8 mouse cellular contexts compared by ENCODE assay signal in genomic region chr4:133240490-133240921, GRCm38 (mm10). TPM values are rescaled to one million over a fixed set of nuclear protein-coding genes. Genes with fewer than 3 reads are reported as not detected.
DNase-seq lines count a peak whose midpoint lies in the region; ATAC-seq and TF ChIP-seq lines count a peak whose summit lies in the region.

Map3k6 (plus strand) TSS chr4:133240818.

- no peak within 1 kb of the TSS for H3K27ac ChIP-seq in forebrain, embryonic 14.5 days (ENCODE audit: low read depth, low read length)
- H3K27ac ChIP-seq in hindbrain, embryonic 10.5 days = peak within 1 kb of the TSS; percentile 86
- 0 out of 2 replicates have a peak within 1 kb of the TSS, but pooled peaks have one; percentile 35 for H3K27ac ChIP-seq in limb, embryonic 14.5 days (replicated peaks; ENCODE audit: low read depth, low read length)
- H3K27ac ChIP-seq in midbrain, embryonic 14.5 days (replicated peaks; ENCODE audit: low read depth, low read length) = no peak within 1 kb of the TSS

- peak within 1 kb of the TSS; percentile 59 for H3K9ac ChIP-seq in forebrain, embryonic 14.5 days (ENCODE audit: low read length)
- peak within 1 kb of the TSS; percentile 69 for H3K9ac ChIP-seq in limb, embryonic 14.5 days (ENCODE audit: low read depth, low read length, severe bottlenecking)
- peak within 1 kb of the TSS; percentile 52; the same call in 1 of the 2 replicates for H3K9ac ChIP-seq in midbrain, embryonic 14.5 days (replicated peaks; ENCODE audit: low read length)

- H3K4me1 ChIP-seq in G1E (ENCODE audit: insufficient read depth, low read depth, low read length) = peaks cover 81% of the 10 kb centered on the region
- no peaks in the 10 kb centered on the region for H3K4me1 ChIP-seq in forebrain, embryonic 14.5 days (ENCODE audit: control insufficient read depth, insufficient read depth, low read length)
- H3K4me1 ChIP-seq in hindbrain, embryonic 10.5 days (replicated peaks) = peaks cover 38% of the 10 kb centered on the region
- peaks cover 8% of the 10 kb centered on the region for H3K4me1 ChIP-seq in limb, embryonic 14.5 days (ENCODE audit: control insufficient read depth, insufficient read depth, low read length)
- no peaks in the 10 kb centered on the region for H3K4me1 ChIP-seq in midbrain, embryonic 14.5 days (ENCODE audit: control insufficient read depth, insufficient read depth, low read length)

- H3K27me3 ChIP-seq in G1E (ENCODE audit: insufficient read depth, low read length) = no peaks in the 10 kb centered on the region
- H3K27me3 ChIP-seq in forebrain, embryonic 14.5 days (replicated peaks; ENCODE audit: control insufficient read depth, insufficient read depth, low read length) = peaks cover 42% of the 10 kb centered on the region
- peaks cover 92% of the 10 kb centered on the region for H3K27me3 ChIP-seq in hindbrain, embryonic 10.5 days (ENCODE audit: insufficient read depth, poor library complexity, severe bottlenecking)
- peaks cover 6% of the 10 kb centered on the region; the same call in 1 of the 2 replicates for H3K27me3 ChIP-seq in limb, embryonic 14.5 days (ENCODE audit: control insufficient read depth, insufficient read depth, low read length)
- H3K27me3 ChIP-seq in midbrain, embryonic 14.5 days (ENCODE audit: control insufficient read depth, insufficient read depth, low read length) = peaks cover 39% of the 10 kb centered on the region

- H3K4me2 ChIP-seq in forebrain, embryonic 14.5 days (ENCODE audit: low read length) = peak within 1 kb of the TSS; percentile 76
- peak within 1 kb of the TSS; percentile 95 for H3K4me2 ChIP-seq in limb, embryonic 14.5 days (replicated peaks; ENCODE audit: low read depth, low read length, severe bottlenecking)
- H3K4me2 ChIP-seq in midbrain, embryonic 14.5 days (ENCODE audit: low read length) = peak within 1 kb of the TSS; percentile 75

- peaks cover 4% of the 10 kb centered on the region; the same call in 1 of the 2 replicates for H3K9me3 ChIP-seq in G1E (replicated peaks)
- no peaks in the 10 kb centered on the region for H3K9me3 ChIP-seq in forebrain, embryonic 14.5 days (replicated peaks; ENCODE audit: control insufficient read depth, low read length)
- H3K9me3 ChIP-seq in hindbrain, embryonic 10.5 days = no peaks in the 10 kb centered on the region
- H3K9me3 ChIP-seq in limb, embryonic 14.5 days (ENCODE audit: control insufficient read depth, low read length) = no peaks in the 10 kb centered on the region
- no peaks in the 10 kb centered on the region for H3K9me3 ChIP-seq in midbrain, embryonic 14.5 days (ENCODE audit: control insufficient read depth, low read length)

- DNase-seq in G1E (ENCODE audit: low spot score) = peak; percentile 73
- peak; percentile 84 for DNase-seq in adrenal gland, postnatal 25 days
- no peak for DNase-seq in forebrain, embryonic 14.5 days (ENCODE audit: low spot score)
- peak; percentile 39 for DNase-seq in hindbrain, embryonic 10.5 days (ENCODE audit: low spot score)
- DNase-seq in limb, embryonic 14.5 days (ENCODE audit: low spot score) = no peak
- no peak for DNase-seq in midbrain, embryonic 14.5 days
- DNase-seq in thymus, postnatal 4 days = peak; percentile 43
- DNase-seq in frontal cortex, postnatal 14 days (ENCODE audit: low spot score in 2 of 2) = no peak

- no peak for TF ChIP-seq CTCF in G1E (IDR thresholded peaks at IDR 0.05; ENCODE audit: low read depth, low read length)

- ATAC-seq in G1E (ENCODE audit: extremely low read depth, insufficient number of reproducible peaks, low FRiP score, poor library complexity, severe bottlenecking) = peak; percentile 61
- no peak for ATAC-seq in forebrain, embryonic 14.5 days
- no peak for ATAC-seq in limb, embryonic 14.5 days (ENCODE audit: low FRiP score, low read depth)
- no peak for ATAC-seq in midbrain, embryonic 14.5 days (ENCODE audit: low FRiP score, low TSS enrichment)

- peaks cover 38% of the 10 kb centered on the region for H3K36me3 ChIP-seq in G1E (replicated peaks)
- H3K36me3 ChIP-seq in forebrain, embryonic 14.5 days (ENCODE audit: control insufficient read depth, insufficient read depth, low read length) = no peaks in the 10 kb centered on the region
- no peaks in the 10 kb centered on the region for H3K36me3 ChIP-seq in hindbrain, embryonic 10.5 days
- no peaks in the 10 kb centered on the region for H3K36me3 ChIP-seq in limb, embryonic 14.5 days (ENCODE audit: control insufficient read depth, insufficient read depth, low read length)
- no peaks in the 10 kb centered on the region for H3K36me3 ChIP-seq in midbrain, embryonic 14.5 days (ENCODE audit: control insufficient read depth, insufficient read depth, low read length)

- H3K4me3 ChIP-seq in G1E (ENCODE audit: low read depth, low read length) = peak within 1 kb of the TSS; percentile 84
- H3K4me3 ChIP-seq in forebrain, embryonic 14.5 days (ENCODE audit: low read depth, low read length) = peak within 1 kb of the TSS; percentile 46
- H3K4me3 ChIP-seq in hindbrain, embryonic 10.5 days = peak within 1 kb of the TSS; percentile 67
- H3K4me3 ChIP-seq in limb, embryonic 14.5 days (replicated peaks; ENCODE audit: low read length) = peak within 1 kb of the TSS; percentile 58
- peak within 1 kb of the TSS; percentile 47 for H3K4me3 ChIP-seq in midbrain, embryonic 14.5 days (replicated peaks; ENCODE audit: low read depth, low read length)

- TF ChIP-seq POLR2A in limb, embryonic 14.5 days (IDR thresholded peaks at IDR 0.05; ENCODE audit: borderline replicate concordance, extremely low read depth, insufficient read depth, insufficient read length) = no peak

- 6% methylated on average over 16 of the region's 16 CpGs for WGBS in forebrain, embryonic 14.5 days
- 5% methylated on average over 16 of the region's 16 CpGs for WGBS in hindbrain, embryonic 10.5 days
- 7% methylated on average over 16 of the region's 16 CpGs for WGBS in limb, embryonic 14.5 days
- 5% methylated on average over 16 of the region's 16 CpGs for WGBS in midbrain, embryonic 14.5 days

RNA-seq across cellular contexts. Expression of gene Map3k6, which starts in this region (rescaled TPM):
- total RNA-seq in G1E (2014; fragmentation: Nextera tagmentation) (20.9 and 28.4 TPM in 2 replicates), G1E (2017) (27.6 and 29.2 TPM in 2 replicates)
- polyA plus RNA-seq in G1E (2012) = 85.3 and 87.2 TPM in 2 replicates
- 15.7 and 20.1 TPM in 2 replicates for total RNA-seq in adrenal gland, postnatal 25 days (2021)
- polyA plus RNA-seq in forebrain, embryonic 14.5 days (2014; fragmentation: Nextera tagmentation; extraction: Ambion mirVana) = 1.1 and 1.7 TPM in 2 replicates
- 1.7 and 1.9 TPM in 2 replicates for polyA plus RNA-seq in hindbrain, embryonic 10.5 days (2016; fragmentation: Nextera tagmentation; extraction: Ambion mirVana)
- 6.7 and 7.5 TPM in 2 replicates for polyA plus RNA-seq in limb, embryonic 14.5 days (2012; rRNA removed)
- polyA plus RNA-seq in limb, embryonic 14.5 days (2014; fragmentation: Nextera tagmentation; extraction: Ambion mirVana) = 9.4 and 10.4 TPM in 2 replicates
- polyA plus RNA-seq in midbrain, embryonic 14.5 days (2014; fragmentation: Nextera tagmentation; extraction: Ambion mirVana) = 0.92 and 1.9 TPM in 2 replicates

Comparison
In these comparisons a context has a peak if more than half of its experiments do, and no peak if none do; other contexts are left out.
1. DNase-seq: peak in G1E (single experiment), adrenal gland, postnatal 25 days (single experiment), hindbrain, embryonic 10.5 days (single experiment) and thymus, postnatal 4 days (single experiment); none in forebrain, embryonic 14.5 days (single experiment), limb, embryonic 14.5 days (single experiment), midbrain, embryonic 14.5 days (single experiment) and frontal cortex, postnatal 14 days (0 of 2).
2. H3K27ac ChIP-seq: peak in hindbrain, embryonic 10.5 days (single experiment) and limb, embryonic 14.5 days (single experiment); none in forebrain, embryonic 14.5 days (single experiment) and midbrain, embryonic 14.5 days (single experiment).
3. Peak in every context shown above with its lines, with median percentiles within 50 percentile points of each other: H3K4me3 ChIP-seq, H3K4me2 ChIP-seq and H3K9ac ChIP-seq.